Mouse (Mus musculus) C2C12 (cell line): ENCODE measurements around the gene Zfp617. TPM values are rescaled to one million over a fixed set of nuclear protein-coding genes. Genes with fewer than 3 reads are reported as not detected.
"Not testable (repeated sequence)": the region's sequence is repeated elsewhere in the genome, so short reads cannot be mapped to it uniquely, and the experiment has no call there.

Experiments used
- H3K27me3 ChIP-seq: one replicate; pipeline ENCODE4 v1.6.1; 2011; ENCODE audit not compliant: control insufficient read depth, insufficient read depth, insufficient read length
- H3K36me3 ChIP-seq: one replicate; pipeline ENCODE4 v1.6.1; 2011; ENCODE audit not compliant: control insufficient read depth, insufficient read depth
- H3K4me3 ChIP-seq: one replicate; pipeline ENCODE4 v1.5.1; 2011; ENCODE audit warnings: mild to moderate bottlenecking, control low read depth; ENCODE audit not compliant: poor library complexity, insufficient read depth, severe bottlenecking
- H3K79me2 ChIP-seq: one replicate; pipeline ENCODE4 v1.6.1; 2011; ENCODE audit not compliant: control insufficient read depth, insufficient read depth
- H3K79me3 ChIP-seq: one replicate; pipeline ENCODE4 v1.6.1; 2011; ENCODE audit warnings: low read depth, control low read depth
- H3ac ChIP-seq: one replicate; pipeline ENCODE3; 2011; ENCODE audit warnings: low read depth; ENCODE audit not compliant: control insufficient read depth, insufficient read length
- CEBPB ChIP-seq: IDR thresholded peaks from one replicate; pipeline ENCODE4 v1.6.1; 2011; ENCODE audit warnings: low read depth, mild to moderate bottlenecking, control low read depth, moderate library complexity
- CTCF ChIP-seq: IDR thresholded peaks from one replicate; pipeline ENCODE4 v1.5.1; 2011; ENCODE audit not compliant: control insufficient read depth, insufficient read depth, insufficient read length
- FOSL1 ChIP-seq: IDR thresholded peaks from one replicate; pipeline ENCODE4 v1.8.0; 2011; ENCODE audit warnings: mild to moderate bottlenecking, low read length; ENCODE audit not compliant: poor library complexity, insufficient read depth, severe bottlenecking
- MAX ChIP-seq: IDR thresholded peaks from one replicate; pipeline ENCODE4 v1.6.1; 2011; ENCODE audit warnings: mild to moderate bottlenecking, control low read depth
- MYOD1 ChIP-seq: IDR thresholded peaks from one replicate; pipeline ENCODE4 v1.6.1; 2011; ENCODE audit warnings: low read depth; ENCODE audit not compliant: control insufficient read depth, insufficient read length
- MYOG ChIP-seq: IDR thresholded peaks from one replicate; pipeline ENCODE4 v1.6.1; 2011; ENCODE audit not compliant: control insufficient read depth, insufficient read length; ENCODE audit errors: extremely low read depth
- USF1 ChIP-seq: IDR thresholded peaks from one replicate; pipeline ENCODE4 v1.6.1; 2011; ENCODE audit warnings: low read depth, mild to moderate bottlenecking, control low read depth, moderate library complexity
- long read RNA-seq, 2 experiments: library from polyadenylated mRNA; unstranded; transcript quantifications; one replicate each; pipeline ENCODE4 v2.0.0; 2019 to 2020
- polyA plus RNA-seq: library from polyadenylated mRNA; unstranded; fragments of >200 nt; fragmentation: generic; extraction: Trizol; gene quantifications from one replicate; pipeline ENCODE4 v1.2.1, GENCODE M21; 2012; ENCODE audit warnings: missing spikeins

Gene Zfp617
- polyA plus RNA-seq = 3.6 TPM
- long read RNA-seq, experiment 1, partial matches to known transcripts = 0 of 10 reads
- long read RNA-seq, experiment 1, other reads (novel, unspliced or antisense) = 6 of 10 reads
- long read RNA-seq, experiment 2, transcript Zfp617-201 (4 exons, 2,920 nt) = major isoform, 36 of 92 reads
- long read RNA-seq, experiment 2, partial matches to known transcripts = 0 of 92 reads
- long read RNA-seq, experiment 2, other reads (novel, unspliced or antisense) = 56 of 92 reads

DNA sequence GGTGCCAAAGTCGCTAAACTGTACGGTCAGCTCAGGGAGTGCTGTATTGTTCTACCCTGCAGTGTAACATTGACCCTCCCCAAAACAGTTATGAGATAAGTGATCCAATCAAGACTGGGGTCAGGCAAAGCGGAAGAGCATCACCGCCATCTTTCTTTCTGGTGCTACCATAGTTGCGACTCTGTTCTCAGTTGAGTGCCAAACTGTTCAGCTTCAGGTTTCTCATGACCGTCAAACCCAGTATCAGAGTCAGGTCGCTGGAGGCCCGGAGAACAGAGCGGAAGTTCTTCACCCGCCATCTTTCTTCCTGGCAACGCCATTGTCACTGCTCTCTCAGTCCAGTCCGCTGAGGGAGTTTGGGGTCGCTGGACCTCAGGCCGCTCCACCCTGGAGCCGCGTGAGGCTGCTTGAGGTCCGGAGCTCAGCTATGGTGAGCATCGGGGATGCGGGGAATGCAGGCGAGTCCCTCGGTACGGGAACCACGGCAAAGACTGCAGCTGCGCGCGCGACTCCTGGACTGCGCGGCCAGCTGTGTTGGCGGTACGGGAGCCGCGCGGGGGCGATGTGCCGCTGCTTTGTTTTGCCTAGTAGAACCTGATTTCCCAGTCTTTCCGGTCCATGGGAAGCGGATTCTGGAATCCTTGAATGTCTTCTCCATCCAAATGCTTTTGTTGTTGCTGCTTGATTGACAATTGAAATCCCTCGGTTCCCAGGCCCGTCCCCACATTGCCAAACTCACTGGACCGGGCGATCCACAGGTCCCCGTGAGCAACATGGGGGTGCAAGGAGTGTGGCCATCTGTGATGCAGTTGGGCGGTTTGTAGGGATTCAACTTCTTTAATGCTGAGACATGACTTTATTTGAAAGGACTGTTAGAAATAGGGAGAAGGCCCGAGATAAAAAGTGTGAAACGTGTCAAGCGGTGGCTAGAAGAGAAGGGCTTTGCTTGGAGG lies at the start of gene Zfp617, which contains the start of gene Zfp882:
Gene Zfp617, plus strand, starts transcription at position 327 of the 953 bp plus-strand sequence.
Gene Zfp882, plus strand, starts transcription at position 300 of the 953 bp plus-strand sequence.
- Histone ChIP-seq H3ac (peak within 1 kb of the TSS; percentile 69), H3K4me3 (peak within 1 kb of the TSS; percentile 23), H3K79me2 (peaks cover 5% of the 10 kb centered on the region), H3K27me3 (no peaks in the 10 kb centered on the region), H3K36me3 (no peaks in the 10 kb centered on the region), H3K79me3 (no peaks in the 10 kb centered on the region)
- TF ChIP-seq CEBPB (no peak), CTCF (peak; percentile 62)

DNA sequence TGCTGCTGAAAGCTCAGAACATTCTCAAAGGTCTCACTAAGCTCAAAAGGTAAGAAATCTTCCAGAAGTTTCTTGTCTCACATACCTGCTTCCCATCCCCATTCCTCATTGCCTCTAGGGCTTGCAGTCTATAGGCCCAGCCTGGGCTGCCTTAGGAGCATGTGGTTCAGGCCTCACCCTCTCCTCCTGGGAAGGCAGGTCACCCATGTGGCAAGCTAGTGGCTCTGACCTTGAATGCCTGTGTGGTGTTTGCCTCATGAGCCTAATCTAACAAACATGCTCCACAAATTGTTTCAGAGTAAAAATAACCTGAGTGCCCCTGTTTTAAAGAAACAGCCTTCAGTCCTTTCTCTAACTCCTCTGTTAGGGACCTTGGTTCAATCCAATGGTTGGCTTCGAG lies 46.9 kb upstream of the Zfp617 start:
- not testable (repeated sequence) for H3K4me3 ChIP-seq, H3ac ChIP-seq, H3K79me3 ChIP-seq, H3K79me2 ChIP-seq, H3K36me3 ChIP-seq, H3K27me3 ChIP-seq

DNA sequence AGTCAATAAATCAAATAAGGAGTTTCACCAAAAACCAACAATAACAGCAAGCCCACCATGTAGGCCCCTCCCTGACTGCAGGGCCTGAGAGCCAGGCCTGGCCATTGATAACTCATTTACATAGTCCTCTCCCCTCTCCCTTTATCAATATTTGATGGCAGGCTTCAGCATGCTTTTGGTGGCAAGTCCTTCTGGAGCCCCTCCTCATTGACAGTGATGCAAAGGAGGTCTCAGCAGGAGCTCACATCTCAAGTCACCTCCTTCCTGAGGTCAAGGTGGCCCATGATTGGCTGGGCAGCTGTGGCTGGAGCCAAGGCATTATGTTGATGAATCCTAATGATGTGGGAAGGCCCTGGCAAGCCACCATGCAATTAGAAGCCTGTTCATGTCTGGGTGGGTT lies 46.4 kb upstream of the Zfp617 start:
- not testable (repeated sequence) for H3K4me3 ChIP-seq, H3K79me2 ChIP-seq, H3ac ChIP-seq, H3K79me3 ChIP-seq, H3K36me3 ChIP-seq, H3K27me3 ChIP-seq

DNA sequence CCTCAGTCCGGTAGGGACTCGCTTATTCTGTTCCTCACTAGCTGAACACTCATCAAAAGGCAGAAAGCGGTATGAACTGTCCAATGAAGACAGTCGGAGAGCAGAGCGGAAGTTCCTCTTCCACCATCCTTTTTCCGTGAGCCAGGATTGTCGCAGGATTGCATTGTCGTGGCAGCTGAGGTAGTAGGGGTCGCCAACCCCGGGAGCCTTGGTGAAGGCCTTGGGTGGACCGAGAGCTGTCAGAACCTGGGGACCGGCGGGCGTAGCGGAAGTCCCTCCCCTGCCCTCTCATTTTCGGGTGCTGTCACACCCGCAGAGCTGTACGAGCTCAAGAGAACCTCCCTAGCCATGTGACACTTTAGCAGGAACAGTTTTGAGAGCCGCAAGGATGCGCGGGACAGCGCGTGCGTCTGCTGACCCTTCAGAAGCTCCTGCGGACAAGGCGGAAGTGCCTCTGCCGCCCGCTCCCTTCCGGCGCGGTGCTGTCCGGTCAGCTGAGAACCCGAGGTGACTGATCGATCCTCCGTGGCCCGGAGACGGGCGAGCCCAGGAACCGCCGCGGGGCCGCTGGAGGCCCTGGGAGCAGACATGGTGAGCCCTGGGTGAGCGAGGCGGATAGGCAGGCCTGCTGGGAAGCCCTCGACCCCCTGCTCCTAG lies 26.7 kb upstream of the Zfp617 start, which contains the start of gene Zfp709:
Gene Zfp709, plus strand, starts transcription at position 402 of the 657 bp plus-strand sequence.
- Histone ChIP-seq H3K36me3 (no peaks in the 10 kb centered on the region), H3K27me3 (no peaks in the 10 kb centered on the region), H3K4me3 (no peak within 1 kb of the TSS), H3K79me2 (no peaks in the 10 kb centered on the region), H3K79me3 (no peaks in the 10 kb centered on the region), H3ac (peak within 1 kb of the TSS; percentile 64)
- TF ChIP-seq MYOD1 (no peak), MYOG (no peak), CEBPB (no peak), CTCF (no peak), FOSL1 (no peak), MAX (no peak), USF1 (no peak)

DNA sequence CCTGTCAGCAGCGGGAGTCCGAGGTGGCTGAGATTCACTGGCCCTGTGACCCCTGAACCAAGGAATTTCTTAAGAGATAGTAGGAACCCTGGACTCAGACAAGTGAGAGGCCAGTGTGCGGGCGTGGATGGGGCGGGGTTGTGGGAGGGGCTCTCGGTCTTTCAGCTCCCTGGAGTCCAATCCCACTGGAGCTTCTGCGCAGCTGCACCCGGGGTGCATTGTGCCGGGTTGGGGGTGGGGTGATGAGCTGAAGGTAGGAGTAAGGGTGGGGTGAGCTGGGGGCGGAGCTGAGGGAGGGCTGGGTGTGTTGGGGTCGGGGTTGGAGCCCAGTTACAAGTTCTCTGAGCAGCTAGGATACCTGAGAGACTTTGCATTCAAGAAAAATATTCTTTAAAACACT lies 7.8 kb upstream of the Zfp617 start:
- not testable (repeated sequence) for H3K79me2 ChIP-seq, H3K79me3 ChIP-seq, H3K4me3 ChIP-seq, H3K36me3 ChIP-seq, H3K27me3 ChIP-seq, H3ac ChIP-seq

DNA sequence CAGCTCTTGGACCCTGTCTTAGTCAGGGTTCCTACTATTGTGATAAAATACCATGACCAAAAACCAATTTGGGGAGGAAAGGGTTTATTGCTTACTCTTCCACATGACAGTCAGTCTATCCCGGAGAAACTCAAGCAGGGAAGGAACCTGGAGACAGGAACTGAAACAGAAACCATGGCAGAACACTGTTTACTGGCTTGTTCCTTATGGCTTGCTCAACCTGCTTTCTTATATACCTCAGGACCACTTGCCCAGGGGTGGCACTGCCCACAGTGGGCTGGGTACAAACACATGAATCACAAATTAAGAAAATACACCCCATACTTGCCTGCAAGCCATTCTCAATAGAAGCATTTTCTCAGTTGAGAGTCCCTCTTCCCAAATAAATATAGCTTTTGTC lies 5.4 kb upstream of the Zfp617 start:
- H3ac ChIP-seq, H3K79me3 ChIP-seq, H3K79me2 ChIP-seq, H3K27me3 ChIP-seq, H3K4me3 ChIP-seq, H3K36me3 ChIP-seq: not testable (repeated sequence)

DNA sequence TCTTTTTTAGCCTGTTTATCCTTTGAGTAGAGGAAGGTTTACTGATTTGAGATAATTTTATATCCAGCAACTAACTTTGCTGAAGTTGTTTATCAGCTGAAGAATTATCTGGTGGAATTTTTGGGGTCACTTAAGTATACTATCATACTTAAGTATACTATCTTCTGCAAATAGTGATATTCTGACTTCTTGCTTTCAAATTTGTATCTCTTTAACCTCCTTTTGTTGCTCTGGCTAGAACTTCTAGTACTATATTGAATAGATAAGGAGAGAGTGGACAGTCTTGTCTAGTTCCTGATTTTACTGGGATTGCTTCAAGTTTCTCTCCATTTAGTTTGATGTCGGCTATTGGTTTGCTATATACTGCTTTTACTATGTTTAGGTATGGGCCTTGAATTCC lies 1.6 kb upstream of the Zfp617 start:
- no peaks in the 10 kb centered on the region for H3K79me2 ChIP-seq
- H3K79me3 ChIP-seq = no peaks in the 10 kb centered on the region
- TF ChIP-seq CEBPB (no peak), USF1 (no peak), MAX (no peak), MYOG (no peak), MYOD1 (no peak), FOSL1 (no peak), CTCF (no peak)
- no peak overlapping the region for H3K4me3 ChIP-seq
- H3K36me3 ChIP-seq = no peaks in the 10 kb centered on the region
- no peak overlapping the region for H3ac ChIP-seq
- H3K27me3 ChIP-seq = no peaks in the 10 kb centered on the region
